Mouse (Mus musculus) right cerebral cortex, postnatal 14 days (tissue): ENCODE data around the gene Gabrb1.

Experiments
- DNase-seq: peaks from one replicate; pipeline ENCODE4 v3.0.0; 2022

Gabrb1 gene

DNA sequence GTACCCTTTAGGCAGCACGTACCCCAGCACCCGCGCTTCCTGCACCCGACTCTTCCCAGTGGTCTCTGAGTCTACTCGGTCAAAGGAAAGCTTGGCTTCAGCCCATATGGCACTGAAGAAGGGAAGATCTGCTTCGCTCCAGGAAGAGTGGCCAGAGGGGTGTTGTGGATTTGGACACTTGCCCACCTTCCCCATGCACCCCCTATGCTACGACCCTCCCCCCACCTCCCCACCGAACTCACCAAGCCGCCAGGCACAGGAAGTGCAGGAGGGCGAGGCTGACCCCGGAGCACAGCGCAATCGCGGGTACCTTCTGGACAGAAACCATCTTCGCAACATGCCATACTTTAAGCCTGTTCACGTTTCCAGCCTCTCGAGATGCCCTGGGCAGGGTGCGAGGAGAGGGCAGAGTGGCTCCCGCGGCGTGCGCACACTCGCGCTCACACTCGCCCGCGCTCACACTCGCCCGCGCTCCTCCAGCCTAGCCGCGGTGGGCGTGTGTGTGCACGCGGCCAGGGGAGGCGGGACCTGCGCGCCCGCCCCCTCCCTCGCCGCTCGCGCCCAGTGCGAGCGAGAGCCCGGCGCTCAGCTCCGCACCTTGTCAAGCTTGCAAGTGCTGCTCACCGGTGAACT lies at the start of gene Gabrb1:
Gene Gabrb1, plus strand, starts transcription at position 632 of the 633 bp plus-strand sequence.
- DNase-seq, result peak; percentile 58

DNA sequence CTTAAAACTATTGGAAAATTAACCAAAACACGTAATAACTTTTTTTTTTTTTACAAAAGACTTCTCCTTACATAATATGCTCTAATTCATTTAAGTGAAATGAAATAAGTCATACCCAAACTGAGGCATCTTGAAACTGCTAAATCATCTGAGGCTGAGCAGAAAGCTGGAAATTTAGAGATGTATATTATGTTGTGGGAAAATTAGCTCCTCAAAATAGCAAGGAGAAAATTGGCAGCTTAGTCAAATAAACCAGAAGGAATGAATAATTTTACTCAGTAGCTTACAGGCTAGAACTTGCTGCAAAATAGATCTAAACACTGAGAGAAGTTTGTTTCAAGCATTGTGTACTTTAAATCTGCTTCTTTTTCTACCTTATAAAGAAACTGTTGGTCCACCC lies 49.2 kb upstream of the Gabrb1 start:
- no peak for DNase-seq

- DNase-seq, result no peak
Observed at GRCm38 (mm10) chr5:71614311-71614710, 43.6 kb upstream of the Gabrb1 start.

DNA sequence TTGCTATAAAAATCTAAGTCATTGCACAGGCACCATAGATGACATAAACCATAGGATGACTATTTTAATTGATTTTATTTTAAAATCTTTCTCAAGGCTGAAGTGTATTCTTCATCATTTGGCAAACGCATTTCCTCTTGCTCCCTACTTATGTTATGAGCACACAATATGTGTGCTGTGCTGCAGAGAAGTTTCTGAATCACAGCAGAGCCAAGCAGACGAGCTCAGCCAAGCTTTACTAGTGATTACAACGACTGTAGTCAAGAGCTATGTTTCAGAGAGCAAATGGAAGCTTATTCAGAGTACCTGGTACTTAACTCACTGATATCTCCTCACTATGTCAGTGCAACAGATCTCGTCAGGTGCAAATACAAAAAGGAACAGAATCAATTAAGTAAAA lies 41.2 kb upstream of the Gabrb1 start:
- no peak for DNase-seq

DNA sequence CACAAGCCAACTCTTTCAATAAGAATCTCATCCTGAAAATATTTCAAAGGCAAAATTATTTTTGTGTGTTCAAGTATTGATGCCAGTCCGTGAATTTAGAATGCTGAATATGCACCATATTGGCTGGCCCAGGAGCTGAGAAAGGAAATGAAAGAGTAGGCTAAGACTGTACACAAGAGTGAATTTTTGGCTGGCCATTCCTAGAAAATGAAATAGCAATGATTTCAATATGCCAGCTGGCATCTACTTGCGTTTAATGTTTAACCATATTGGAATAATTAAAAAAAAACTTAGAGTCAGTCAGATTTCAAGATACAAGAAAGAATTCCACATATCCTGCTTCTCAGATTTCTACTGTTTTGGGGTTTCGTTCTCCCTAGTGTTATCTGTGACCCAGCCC lies 30.1 kb upstream of the Gabrb1 start:
- DNase-seq, result no peak

DNA sequence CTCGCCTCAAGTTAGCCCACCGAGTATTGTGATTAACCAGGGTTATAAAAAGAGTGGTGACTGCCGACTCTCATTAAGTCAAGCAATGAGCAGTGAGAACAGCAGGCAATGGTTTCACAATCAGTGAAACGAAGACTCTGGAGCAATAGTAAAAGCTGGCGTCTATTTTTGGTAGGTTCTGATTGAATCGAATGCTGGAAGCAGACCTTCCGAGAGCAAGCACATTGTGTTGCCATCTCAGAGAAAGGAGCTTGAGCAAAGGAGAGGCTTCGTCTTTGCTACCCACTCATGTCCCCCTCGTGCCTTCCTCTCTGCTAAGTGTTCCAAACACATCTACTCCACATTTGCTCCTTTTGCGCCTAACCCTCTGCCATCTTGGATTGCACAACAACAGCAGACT lies 18.1 kb upstream of the Gabrb1 start:
- DNase-seq, result no peak

GRCm38 (mm10) chr5:71648108-71648507 lies 9.8 kb upstream of the Gabrb1 start:
- no peak for DNase-seq

DNA sequence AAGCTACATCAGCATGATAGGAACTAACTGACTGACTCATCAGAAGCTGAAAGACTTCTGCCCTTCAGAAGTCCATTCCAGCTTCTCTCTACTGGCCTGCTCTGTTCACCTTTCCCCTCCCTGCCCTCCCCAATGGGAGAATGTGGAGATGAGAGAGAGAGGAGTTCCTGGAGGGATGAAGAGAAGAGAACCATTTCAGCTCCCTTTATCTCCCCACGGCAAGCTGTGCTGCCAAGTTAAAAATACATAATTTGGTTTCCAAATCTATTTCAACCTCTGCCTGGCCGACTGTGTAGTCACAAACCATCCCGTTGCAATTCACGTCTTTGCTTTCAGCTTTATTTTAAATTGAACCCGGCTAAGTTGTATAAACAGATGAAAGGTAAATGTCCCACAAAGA lies 3.9 kb upstream of the Gabrb1 start:
- no peak for DNase-seq

DNA sequence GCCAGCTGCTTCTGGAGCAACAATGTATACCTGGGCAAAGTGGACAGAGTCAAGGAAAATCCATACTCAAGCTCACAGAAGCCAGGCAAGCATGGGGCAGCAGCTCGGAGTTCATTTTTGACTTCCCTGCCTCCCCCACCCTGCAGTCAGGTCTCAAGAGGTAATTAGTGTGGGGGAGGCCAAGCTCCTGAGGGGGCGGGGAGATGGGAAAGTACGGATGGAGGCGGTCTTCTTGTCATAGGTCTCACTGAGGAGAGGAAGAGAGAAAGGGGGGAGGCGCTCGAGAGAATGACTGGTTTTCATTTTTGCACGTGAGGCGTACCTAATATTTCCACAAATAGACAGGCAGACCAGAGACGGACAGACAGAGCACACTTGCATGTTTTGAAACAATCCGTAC lies 1.1 kb upstream of the Gabrb1 start:
- peak; percentile 17 for DNase-seq

DNA sequence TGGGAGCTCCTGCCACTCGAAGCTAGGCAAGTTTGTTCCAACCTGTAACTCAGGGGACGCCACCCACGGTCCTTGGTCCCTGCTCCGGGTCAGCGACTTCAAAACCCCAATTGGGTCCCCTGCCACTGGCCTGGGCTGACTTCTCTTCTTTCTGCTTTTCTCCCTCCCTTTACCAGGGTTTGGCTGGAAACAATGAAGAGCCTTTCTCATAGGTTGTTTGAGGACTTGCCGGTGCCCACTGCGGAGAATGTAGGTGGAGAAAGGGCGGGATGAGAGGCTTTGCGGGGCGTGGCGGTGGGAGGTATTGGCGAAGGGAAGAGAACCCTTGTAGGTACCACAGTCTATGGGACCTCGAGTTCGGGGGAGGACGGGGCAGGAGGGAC lies 193 bp downstream of the Gabrb1 start, which contains the start of gene Gabra4:
Gene Gabra4, minus strand, starts transcription at position 194 of the 383 bp plus-strand sequence.
- DNase-seq, result peak; percentile 28

DNA sequence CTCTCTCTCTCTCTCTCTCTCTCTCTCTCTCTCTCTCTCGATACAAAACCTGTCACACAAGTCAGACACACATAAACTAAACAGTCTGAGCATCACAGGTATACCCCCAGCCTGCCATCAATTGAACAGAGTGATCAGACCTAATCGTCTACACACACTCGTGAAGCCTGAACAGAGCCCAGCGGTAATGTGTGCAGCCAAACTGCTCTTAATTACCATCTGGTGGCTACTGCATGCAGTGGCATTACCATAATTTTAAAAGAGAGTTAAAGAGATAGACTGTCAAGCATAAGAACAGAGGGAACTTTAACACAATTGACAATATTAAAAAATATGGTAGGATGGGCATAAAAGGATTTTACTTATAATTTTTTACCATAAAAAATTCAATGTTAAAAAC lies 7.7 kb downstream of the Gabrb1 start:
- no peak for DNase-seq

GRCm38 (mm10) chr5:71699696-71700467 lies 42.0 kb downstream of the Gabrb1 start:
- DNase-seq, result peak; percentile 77

DNA sequence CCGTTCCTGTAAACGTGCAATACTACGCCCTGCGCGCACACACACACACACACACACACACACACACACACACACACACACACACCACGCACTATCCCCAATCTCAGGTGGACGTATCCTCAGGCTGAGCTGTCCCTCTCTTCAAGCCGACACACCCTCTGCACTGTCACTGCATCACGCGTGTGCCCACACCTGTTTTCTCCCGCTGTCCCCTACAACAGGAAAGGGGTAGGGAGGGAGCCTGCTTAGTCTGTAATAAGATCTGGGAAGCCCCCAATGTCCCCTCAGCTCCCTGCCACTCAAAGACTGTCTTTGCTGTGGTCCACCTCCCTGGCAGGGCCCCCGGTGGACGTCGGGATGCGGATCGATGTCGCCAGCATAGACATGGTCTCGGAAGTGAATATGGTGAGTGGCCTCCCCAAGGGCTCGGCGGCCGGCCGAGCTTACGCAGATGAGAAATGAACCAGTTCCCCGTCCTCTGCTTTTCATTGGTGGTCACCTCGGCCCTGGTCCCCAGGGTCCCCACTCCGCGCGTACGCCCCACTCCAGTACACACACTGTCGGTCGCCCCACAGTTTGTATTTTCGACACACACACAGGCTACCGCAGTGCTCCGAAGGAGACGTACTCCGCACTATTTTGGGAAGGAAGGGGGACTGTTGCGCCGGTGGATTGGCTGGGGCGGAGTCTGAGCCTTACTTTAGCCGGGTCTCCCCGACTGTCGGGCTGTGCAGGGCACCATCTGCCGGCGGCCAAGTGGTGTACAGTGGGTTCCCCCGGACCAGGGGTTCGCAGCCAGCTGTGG lies 42.8 kb downstream of the Gabrb1 start:
- DNase-seq, result peak; percentile 69

DNA sequence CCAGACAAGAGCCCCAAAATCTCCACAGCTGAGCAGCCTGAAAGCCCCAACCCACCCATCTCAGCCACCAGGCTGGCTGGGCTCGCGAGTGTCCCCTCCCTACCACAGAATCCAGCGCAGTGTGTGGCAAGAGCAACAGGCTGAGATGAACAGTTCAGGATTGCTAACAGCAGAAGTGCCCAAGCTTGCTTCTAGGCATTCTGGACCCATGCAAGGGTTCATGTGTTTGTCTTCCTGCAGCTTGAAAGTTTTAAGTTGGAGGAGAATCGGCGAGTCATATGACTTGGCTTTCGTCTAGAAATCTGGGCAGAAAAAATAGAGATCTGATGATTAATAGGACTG lies 43.3 kb downstream of the Gabrb1 start:
- DNase-seq, result no peak

GRCm38 (mm10) chr5:71732931-71733792 lies 75.2 kb downstream of the Gabrb1 start:
- DNase-seq, result no peak

DNA sequence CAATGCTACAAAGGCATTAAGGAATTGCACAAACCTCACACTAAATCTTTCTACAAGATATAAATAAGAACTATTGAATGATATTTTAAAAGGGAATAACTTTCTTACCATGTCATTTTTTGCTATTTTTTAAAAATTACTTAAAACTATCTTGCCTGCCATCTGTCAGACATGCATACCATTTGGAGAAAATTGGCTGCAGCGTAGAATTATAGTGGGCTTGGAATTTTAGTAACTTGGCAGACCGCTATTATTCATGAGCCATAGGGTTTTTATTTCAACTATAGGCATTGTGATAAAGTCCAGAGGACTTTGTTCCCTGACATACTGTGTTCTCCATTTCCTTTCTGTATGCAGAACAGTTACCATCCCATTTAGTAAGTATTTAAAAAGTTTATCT lies 89.5 kb downstream of the Gabrb1 start:
- DNase-seq, result no peak

DNA sequence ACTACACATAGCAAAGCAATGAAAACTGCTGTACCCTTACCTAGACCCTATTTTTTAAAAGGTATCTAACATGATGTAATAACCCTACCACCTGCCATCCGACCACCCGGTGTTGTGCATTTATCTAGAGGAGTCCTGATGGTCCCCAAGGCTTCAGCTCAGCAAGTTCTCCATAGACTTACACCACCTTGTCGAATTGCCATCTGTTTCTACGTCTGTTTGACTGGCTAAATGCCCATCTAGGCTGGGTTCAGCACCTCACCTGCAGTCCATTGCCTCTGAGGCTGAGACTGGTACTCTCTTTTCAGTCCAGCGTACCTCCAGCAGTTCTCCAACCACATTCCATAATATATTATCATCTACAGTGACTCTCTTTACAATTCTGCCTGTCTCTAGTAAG lies 96.1 kb downstream of the Gabrb1 start:
- DNase-seq, result no peak

DNA sequence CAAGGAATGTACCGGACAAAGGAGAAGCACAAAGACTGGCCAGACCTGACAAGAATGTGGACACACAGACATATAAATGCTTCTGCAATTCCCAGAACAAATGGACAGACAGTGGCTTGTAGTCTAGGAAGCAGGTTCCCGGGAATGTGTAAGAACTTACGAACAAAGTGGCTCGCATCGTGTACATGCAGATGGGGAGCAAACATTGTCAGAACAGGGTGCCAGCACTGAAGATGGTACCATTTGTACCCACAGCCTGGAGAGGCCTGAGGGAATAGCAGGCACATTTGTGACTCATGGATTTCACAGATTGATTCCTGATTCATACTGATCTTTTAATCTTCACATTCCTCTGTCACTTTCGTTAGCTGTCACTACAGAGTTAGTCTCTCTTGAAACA lies 103.2 kb downstream of the Gabrb1 start:
- DNase-seq, result no peak

- DNase-seq, result no peak
Observed at GRCm38 (mm10) chr5:71781514-71782179, 123.7 kb downstream of the Gabrb1 start.

DNA sequence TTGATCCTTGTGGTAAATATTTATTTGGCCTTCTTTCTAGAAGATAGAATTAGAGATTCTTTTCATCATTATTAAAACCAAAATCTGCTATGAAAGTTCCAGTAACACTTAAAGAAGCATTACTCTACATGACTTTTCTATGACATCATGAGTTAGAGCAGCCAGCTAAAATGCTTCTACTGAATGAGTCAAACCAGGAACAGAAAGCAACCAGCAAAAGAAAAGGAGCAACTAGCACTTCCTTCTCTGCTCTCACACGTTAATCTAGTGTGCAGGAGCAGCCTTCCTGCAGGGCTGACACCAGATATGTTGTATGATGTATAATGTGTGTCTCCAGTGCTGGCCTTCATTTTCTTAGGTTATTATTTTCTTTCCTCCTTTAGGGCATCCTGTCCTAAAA lies 164.9 kb downstream of the Gabrb1 start:
- no peak for DNase-seq

- no peak for DNase-seq
Observed at GRCm38 (mm10) chr5:71828342-71828741, 170.4 kb downstream of the Gabrb1 start.

DNA sequence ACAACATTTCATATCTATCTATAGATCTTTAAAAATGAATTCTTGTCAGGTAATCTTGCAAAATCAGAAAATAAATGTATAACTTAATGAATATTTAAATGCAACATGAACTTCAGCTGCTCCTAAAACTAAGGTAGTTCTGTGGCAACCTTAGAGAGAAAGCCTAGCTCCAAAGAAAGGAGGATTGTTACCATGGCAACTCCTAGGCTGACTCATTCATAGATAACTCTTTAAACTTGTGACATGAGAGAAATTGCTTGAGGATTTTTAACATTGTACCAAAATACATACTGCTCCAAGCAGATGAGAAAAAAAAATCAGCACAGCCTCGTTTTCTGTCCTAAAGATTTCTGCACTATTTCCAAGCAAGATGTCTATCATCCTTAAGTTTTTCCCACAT lies 171.1 kb downstream of the Gabrb1 start:
- DNase-seq, result no peak
